Mouse (Mus musculus): ENCODE measurements around the gene Nutf2-ps1.

GRCm38 (mm10) chr19:53554981-53555616 is 33.8 kb downstream of the Nutf2-ps1 start:
- TF ChIP-seq USF1 (IDR thresholded peaks at IDR 0.05; ENCODE audit: low read depth) (no peak), MYOG (IDR thresholded peaks at IDR 0.05; ENCODE audit: control insufficient read depth in 1 of 3, insufficient read depth in 1 of 3, insufficient read length in 2 of 3, low read depth in 2 of 3) (no peak)
